Mouse (Mus musculus): ENCODE data around the gene Usp54. TPM values are rescaled to one million over a fixed set of nuclear protein-coding genes. Genes with fewer than 3 reads are reported as not detected.
"Not testable (repeated sequence)": the region's sequence is repeated elsewhere in the genome, so short reads cannot be mapped to it uniquely, and the experiment has no call there.

Usp54 gene
- polyA plus RNA-seq, 1 experiment from 2014 or later: 9.1 TPM

GRCm38 (mm10) chr14:20651722-20652256 lies 10.9 kb upstream of the Usp54 start:
- no peaks in the 10 kb centered on the region for H3K36me3 ChIP-seq
- no peak overlapping the region for H3K4me2 ChIP-seq (replicated peaks)
- no peaks in the 10 kb centered on the region for H3K27me3 ChIP-seq
- H3K9me3 ChIP-seq: no peaks in the 10 kb centered on the region
- H3K27ac ChIP-seq: no peak overlapping the region
- no peak overlapping the region for H3K9ac ChIP-seq
- H3K4me3 ChIP-seq: no peak overlapping the region
- ATAC-seq (ENCODE audit: low FRiP score, low read depth): no peak
- WGBS: 59% methylated on average over 4 of the region's 4 CpGs
- no peaks in the 10 kb centered on the region for H3K4me1 ChIP-seq

GRCm38 (mm10) chr14:20651000-20651399 lies 10.1 kb upstream of the Usp54 start:
- H3K9me3 ChIP-seq: no peaks in the 10 kb centered on the region
- no peak overlapping the region for H3K27ac ChIP-seq
- ATAC-seq (ENCODE audit: low FRiP score, low read depth): no peak
- WGBS: 83% methylated on average over 2 of the region's 2 CpGs
- no peak overlapping the region for H3K9ac ChIP-seq
- H3K36me3 ChIP-seq: no peaks in the 10 kb centered on the region
- H3K4me3 ChIP-seq: no peak overlapping the region
- no peaks in the 10 kb centered on the region for H3K4me1 ChIP-seq
- no peak overlapping the region for H3K4me2 ChIP-seq (replicated peaks)
- H3K27me3 ChIP-seq: no peaks in the 10 kb centered on the region

- H3K4me2 ChIP-seq (replicated peaks): no peak overlapping the region
- no peak overlapping the region for H3K9ac ChIP-seq
- no peak overlapping the region for H3K27ac ChIP-seq
- no peak overlapping the region for H3K4me3 ChIP-seq
- no peaks in the 10 kb centered on the region for H3K27me3 ChIP-seq
- peaks cover 5% of the 10 kb centered on the region for H3K4me1 ChIP-seq
- no peaks in the 10 kb centered on the region for H3K9me3 ChIP-seq
- H3K36me3 ChIP-seq: no peaks in the 10 kb centered on the region
- no peak for ATAC-seq (ENCODE audit: low FRiP score, low read depth)
Observed at GRCm38 (mm10) chr14:20646381-20646780, 5.5 kb upstream of the Usp54 start.

- Histone ChIP-seq H3K4me1 (peaks cover 5% of the 10 kb centered on the region), H3K9me3 (no peaks in the 10 kb centered on the region), H3K4me2 (replicated peaks) (no peak overlapping the region), H3K36me3 (no peaks in the 10 kb centered on the region), H3K9ac (no peak overlapping the region), H3K27ac (no peak overlapping the region), H3K4me3 (no peak overlapping the region), H3K27me3 (no peaks in the 10 kb centered on the region)
- ATAC-seq (ENCODE audit: low FRiP score, low read depth): no peak
- 42% methylated on average over 3 of the region's 3 CpGs for WGBS
Observed at GRCm38 (mm10) chr14:20645547-20645946, 4.7 kb upstream of the Usp54 start.

GRCm38 (mm10) chr14:20641438-20641875 lies 594 bp upstream of the Usp54 start:
- H3K9me3 ChIP-seq: no peaks in the 10 kb centered on the region
- ATAC-seq (ENCODE audit: low FRiP score, low read depth): no peak
- peak overlapping the region; percentile 83 for H3K4me3 ChIP-seq
- no peaks in the 10 kb centered on the region for H3K27me3 ChIP-seq
- peak overlapping the region; percentile 96 for H3K27ac ChIP-seq
- H3K4me2 ChIP-seq (replicated peaks): peak overlapping the region; percentile 72
- H3K36me3 ChIP-seq: no peaks in the 10 kb centered on the region
- peaks cover 9% of the 10 kb centered on the region for H3K4me1 ChIP-seq
- 18% methylated on average over 10 of the region's 10 CpGs for WGBS
- peak overlapping the region; percentile 92 for H3K9ac ChIP-seq

- H3K4me2 ChIP-seq (replicated peaks): peak overlapping the region; percentile 72
- H3K36me3 ChIP-seq: no peaks in the 10 kb centered on the region
- peak; percentile 34 for ATAC-seq (ENCODE audit: low FRiP score, low read depth)
- H3K27ac ChIP-seq: peak overlapping the region; percentile 96; the same call in 1 of the 2 replicates
- no peaks in the 10 kb centered on the region for H3K9me3 ChIP-seq
- peak overlapping the region; percentile 83 for H3K4me3 ChIP-seq
- H3K27me3 ChIP-seq: no peaks in the 10 kb centered on the region
- peaks cover 9% of the 10 kb centered on the region for H3K4me1 ChIP-seq
- peak overlapping the region; percentile 92 for H3K9ac ChIP-seq
- WGBS: 3% methylated on average over 16 of the region's 16 CpGs
Observed at GRCm38 (mm10) chr14:20639918-20640619, 794 bp downstream of the Usp54 start.

- no peaks in the 10 kb centered on the region for H3K36me3 ChIP-seq
- H3K9me3 ChIP-seq: no peaks in the 10 kb centered on the region
- H3K4me3 ChIP-seq: no peak overlapping the region
- no peak for ATAC-seq (ENCODE audit: low FRiP score, low read depth)
- no peak overlapping the region for H3K27ac ChIP-seq
- H3K4me1 ChIP-seq: peaks cover 9% of the 10 kb centered on the region
- H3K9ac ChIP-seq: no peak overlapping the region
- no peaks in the 10 kb centered on the region for H3K27me3 ChIP-seq
- 91% methylated on average over 6 of the region's 6 CpGs for WGBS
- H3K4me2 ChIP-seq (replicated peaks): no peak overlapping the region
Observed at GRCm38 (mm10) chr14:20638702-20639101, 2.2 kb downstream of the Usp54 start.

- Histone ChIP-seq H3K27ac (no peak overlapping the region), H3K4me2 (replicated peaks) (no peak overlapping the region), H3K27me3 (no peaks in the 10 kb centered on the region), H3K36me3 (no peaks in the 10 kb centered on the region), H3K9ac (no peak overlapping the region), H3K9me3 (no peaks in the 10 kb centered on the region), H3K4me3 (no peak overlapping the region), H3K4me1 (peaks cover 9% of the 10 kb centered on the region)
- WGBS: 86% methylated on average over 2 of the region's 2 CpGs
- ATAC-seq (ENCODE audit: low FRiP score, low read depth): no peak
Observed at GRCm38 (mm10) chr14:20637818-20638574, 2.9 kb downstream of the Usp54 start.

GRCm38 (mm10) chr14:20636968-20637367 lies 3.9 kb downstream of the Usp54 start:
- H3K27ac ChIP-seq; H3K4me1 ChIP-seq; H3K9me3 ChIP-seq; H3K4me2 ChIP-seq (replicated peaks); ATAC-seq (ENCODE audit: low FRiP score, low read depth); H3K9ac ChIP-seq; H3K36me3 ChIP-seq; H3K4me3 ChIP-seq; H3K27me3 ChIP-seq: not testable (repeated sequence)
- 98% methylated on average over 3 of the region's 3 CpGs for WGBS

- Histone ChIP-seq H3K4me1 (peaks cover 3% of the 10 kb centered on the region; the same call in 1 of the 2 replicates), H3K9me3 (no peaks in the 10 kb centered on the region), H3K27me3 (no peaks in the 10 kb centered on the region), H3K4me3 (no peak overlapping the region), H3K9ac (no peak overlapping the region), H3K4me2 (replicated peaks) (no peak overlapping the region), H3K36me3 (no peaks in the 10 kb centered on the region), H3K27ac (no peak overlapping the region)
- WGBS: 89% methylated on average over 2 of the region's 2 CpGs
- no peak for ATAC-seq (ENCODE audit: low FRiP score, low read depth)
Observed at GRCm38 (mm10) chr14:20635546-20635945, 5.3 kb downstream of the Usp54 start.

GRCm38 (mm10) chr14:20631253-20631652 lies 9.6 kb downstream of the Usp54 start:
- H3K4me1 ChIP-seq: peaks cover 4% of the 10 kb centered on the region; the same call in 1 of the 2 replicates
- no peak overlapping the region for H3K4me2 ChIP-seq (replicated peaks)
- H3K27me3 ChIP-seq: no peaks in the 10 kb centered on the region
- no peaks in the 10 kb centered on the region for H3K9me3 ChIP-seq
- no peak overlapping the region for H3K4me3 ChIP-seq
- H3K27ac ChIP-seq: peak overlapping the region; percentile 33; the same call in 1 of the 2 replicates
- 0 out of 2 replicates have a peak, but pooled peaks cover 4% of the 10 kb centered on the region for H3K36me3 ChIP-seq
- no peak for ATAC-seq (ENCODE audit: low FRiP score, low read depth)
- 33% methylated on average over 4 of the region's 4 CpGs for WGBS
- H3K9ac ChIP-seq: no peak overlapping the region

- no peak overlapping the region for H3K4me3 ChIP-seq
- no peak overlapping the region for H3K27ac ChIP-seq
- no peak overlapping the region for H3K4me2 ChIP-seq (replicated peaks)
- 0 out of 2 replicates have a peak, but pooled peaks cover 4% of the 10 kb centered on the region for H3K36me3 ChIP-seq
- 65% methylated on average over 3 of the region's 3 CpGs for WGBS
- ATAC-seq (ENCODE audit: low FRiP score, low read depth): no peak
- H3K4me1 ChIP-seq: peaks cover 10% of the 10 kb centered on the region; the same call in 1 of the 2 replicates
- no peaks in the 10 kb centered on the region for H3K27me3 ChIP-seq
- H3K9me3 ChIP-seq: no peaks in the 10 kb centered on the region
- no peak overlapping the region for H3K9ac ChIP-seq
Observed at GRCm38 (mm10) chr14:20626971-20627370, 13.9 kb downstream of the Usp54 start.
